Mouse (Mus musculus) lung, postnatal 0 days (tissue): ENCODE measurements around the gene Tmem59.

Experiments used
- CTCF ChIP-seq: IDR thresholded peaks from 2 replicates; pipeline ENCODE4 v1.5.1; 2016; ENCODE audit warnings: antibody characterized with exemption, mild to moderate bottlenecking
- EP300 ChIP-seq: IDR thresholded peaks from 2 replicates; pipeline ENCODE4 v1.6.1; 2016; ENCODE audit warnings: antibody characterized with exemption, mild to moderate bottlenecking, control low read depth

DNA sequence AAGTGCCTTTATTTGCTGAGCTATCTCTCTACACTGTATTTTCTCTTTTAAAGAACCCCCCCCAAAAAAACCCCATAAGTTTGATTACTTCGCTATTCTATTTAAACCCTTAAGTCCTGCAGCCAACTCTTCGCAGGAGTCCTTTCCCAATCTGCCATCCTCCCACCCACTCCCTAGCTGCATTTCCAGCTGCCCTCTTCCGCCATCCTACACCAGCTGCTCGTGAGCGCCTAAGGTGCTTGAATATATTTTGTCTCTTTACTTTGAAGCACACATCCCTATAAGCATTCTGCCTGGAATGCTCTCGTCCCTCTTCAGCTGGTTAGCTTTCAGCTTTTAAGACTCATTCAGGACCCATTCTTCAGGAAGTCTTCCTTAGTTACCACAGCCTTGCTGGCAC lies 27.2 kb upstream of the Tmem59 start:
- no peak for TF ChIP-seq CTCF
- TF ChIP-seq EP300 = no peak
